Mouse (Mus musculus) thymus, adult 2 months (tissue): ENCODE measurements around the gene Chpf2. TPM values are rescaled to one million over a fixed set of nuclear protein-coding genes. Genes with fewer than 3 reads are reported as not detected.

Source experiments
- DNase-seq: peaks from one replicate; pipeline ENCODE4 v3.0.0; 2021
- H3K27ac ChIP-seq: fragments of 200-500 bp; 2 replicates; pipeline ENCODE4 v1.5.1; 2012; ENCODE audit warnings: low read length, control low read depth; ENCODE audit not compliant: control insufficient read depth, insufficient read depth
- H3K27me3 ChIP-seq: fragments of 200-500 bp; 2 replicates; pipeline ENCODE4 v1.6.1; 2012; ENCODE audit warnings: mild to moderate bottlenecking, low read length, moderate library complexity, mixed read lengths; ENCODE audit not compliant: control insufficient read depth, insufficient read depth
- H3K36me3 ChIP-seq: fragments of 200-500 bp; 2 replicates; pipeline ENCODE4 v1.6.1; 2012; ENCODE audit warnings: mild to moderate bottlenecking, low read length, moderate library complexity; ENCODE audit not compliant: control insufficient read depth, insufficient read depth
- H3K4me1 ChIP-seq: fragments of 200-500 bp; replicated peaks from 2 replicates; pipeline ENCODE4 v1.6.1; 2012; ENCODE audit warnings: low read length; ENCODE audit not compliant: control insufficient read depth, insufficient read depth
- H3K4me3 ChIP-seq: fragments of 200-500 bp; 2 replicates; pipeline ENCODE4 v1.5.1; 2012; ENCODE audit warnings: mild to moderate bottlenecking, low read length, control low read depth, moderate library complexity; ENCODE audit not compliant: control insufficient read depth, insufficient read depth
- CTCF ChIP-seq: fragments of 200-500 bp; IDR thresholded peaks from 2 replicates; pipeline ENCODE4 v1.5.1; 2012; ENCODE audit warnings: mild to moderate bottlenecking, control low read depth, low read length, moderate library complexity, borderline replicate concordance; ENCODE audit not compliant: control insufficient read depth, poor library complexity, insufficient read depth; ENCODE audit errors: extremely low read depth
- POLR2A ChIP-seq: fragments of 200-500 bp; IDR thresholded peaks from 2 replicates; pipeline ENCODE4 v1.6.1; 2012; ENCODE audit warnings: mild to moderate bottlenecking, low read length, control low read depth, moderate library complexity; ENCODE audit not compliant: control insufficient read depth, poor library complexity, insufficient read depth; ENCODE audit errors: extremely low read depth
- WGBS: fragments of 180-500 bp; shearing (Covaris S2); methylation state at CpG from one replicate; pipeline ENCODE4 v1.1.7; 2018; 5-methylcytosine and 5-hydroxymethylcytosine counted together
- polyA plus RNA-seq: library from polyadenylated mRNA; depleted of rRNA; stranded (reverse); fragments of >200 nt; gene quantifications from 2 replicates; pipeline ENCODE4 v1.2.3, GENCODE M21; 2012

The Chpf2 gene
- polyA plus RNA-seq, 1 experiment: 55.5 TPM

- WGBS: 92% methylated on average over 5 of the region's 5 CpGs
Observed at GRCm38 (mm10) chr5:24594346-24594745, 7.8 kb downstream of the Chpf2 start.

GRCm38 (mm10) chr5:24595261-24595660 lies 8.7 kb downstream of the Chpf2 start:
- H3K36me3 ChIP-seq: no peaks in the 10 kb centered on the region
- H3K27ac ChIP-seq: no peak overlapping the region
- TF ChIP-seq POLR2A (no peak), CTCF (no peak)
- 94% methylated on average over 5 of the region's 5 CpGs for WGBS
- H3K4me1 ChIP-seq: peaks cover 20% of the 10 kb centered on the region; the same call in 1 of the 2 replicates
- no peak overlapping the region for H3K4me3 ChIP-seq
- H3K27me3 ChIP-seq: peaks cover 2% of the 10 kb centered on the region; the same call in 1 of the 2 replicates
- DNase-seq: no peak

More at GRCm38 (mm10) chr5:24594346-24594745, 7.8 kb downstream of the Chpf2 start:
- no peak for TF ChIP-seq POLR2A
- no peak for TF ChIP-seq CTCF
- peaks cover under 1% of the 10 kb centered on the region; the same call in 1 of the 2 replicates for H3K27me3 ChIP-seq
- no peak overlapping the region for H3K4me3 ChIP-seq
- H3K36me3 ChIP-seq: no peaks in the 10 kb centered on the region
- H3K27ac ChIP-seq: no peak overlapping the region
- peaks cover 20% of the 10 kb centered on the region; the same call in 1 of the 2 replicates for H3K4me1 ChIP-seq
- DNase-seq: no peak

- no peak for DNase-seq
- Histone ChIP-seq H3K4me3 (no peak overlapping the region), H3K36me3 (no peaks in the 10 kb centered on the region), H3K27me3 (peaks cover 3% of the 10 kb centered on the region; the same call in 1 of the 2 replicates), H3K27ac (no peak overlapping the region), H3K4me1 (peaks cover 20% of the 10 kb centered on the region; the same call in 1 of the 2 replicates)
- WGBS: 92% methylated on average over 14 of the region's 14 CpGs
- TF ChIP-seq CTCF: no peak
- no peak for TF ChIP-seq POLR2A
Observed at GRCm38 (mm10) chr5:24595786-24596380, 9.3 kb downstream of the Chpf2 start.

GRCm38 (mm10) chr5:24596519-24597171 lies 10.1 kb downstream of the Chpf2 start:
- Histone ChIP-seq H3K27ac (no peak overlapping the region), H3K27me3 (peaks cover 10% of the 10 kb centered on the region; the same call in 1 of the 2 replicates), H3K4me3 (peak overlapping the region; percentile 5; the same call in 1 of the 2 replicates), H3K4me1 (peaks cover 20% of the 10 kb centered on the region; the same call in 1 of the 2 replicates), H3K36me3 (no peaks in the 10 kb centered on the region)
- 5% methylated on average over 11 of the region's 11 CpGs for WGBS
- DNase-seq: no peak
- no peak for TF ChIP-seq POLR2A
- TF ChIP-seq CTCF: no peak

GRCm38 (mm10) chr5:24597221-24597728 lies 10.7 kb downstream of the Chpf2 start:
- 5% methylated on average over 2 of the region's 2 CpGs for whole genome bisulfite sequencing
- Histone ChIP-seq H3K27ac (no peak overlapping the region), H3K4me1 (peaks cover 20% of the 10 kb centered on the region; the same call in 1 of the 2 replicates), H3K4me3 (no peak overlapping the region), H3K27me3 (peaks cover 12% of the 10 kb centered on the region; the same call in 1 of the 2 replicates), H3K36me3 (no peaks in the 10 kb centered on the region)
- DNase-seq: peak; percentile 76
- no peak for TF ChIP-seq CTCF
- no peak for TF ChIP-seq POLR2A

GRCm38 (mm10) chr5:24597901-24598569 lies 11.5 kb downstream of the Chpf2 start:
- DNase-seq: no peak
- H3K4me1 ChIP-seq: peaks cover 20% of the 10 kb centered on the region; the same call in 1 of the 2 replicates
- peak overlapping the region; percentile 27 for H3K4me3 ChIP-seq
- H3K36me3 ChIP-seq: no peaks in the 10 kb centered on the region
- peaks cover 12% of the 10 kb centered on the region; the same call in 1 of the 2 replicates for H3K27me3 ChIP-seq
- no peak overlapping the region for H3K27ac ChIP-seq
- no peak for TF ChIP-seq POLR2A
- no peak for TF ChIP-seq CTCF
- WGBS: 27% methylated on average over 15 of the region's 15 CpGs
